Mouse (Mus musculus) cerebral cortex, adult 2 months (tissue): ENCODE data around the gene Nr1h4.

Experiments used
- WGBS: fragments of 180-500 bp; shearing (Covaris S2); methylation state at CpG from one replicate; pipeline ENCODE4 v1.1.7; 2018; 5-methylcytosine and 5-hydroxymethylcytosine counted together

Nr1h4 gene

GRCm38 (mm10) chr10:89532929-89533727, at the start of gene Nr1h4:
Nr1h4 (minus strand) TSS chr10:89533585.
- 56% methylated on average over 17 of the region's 17 CpGs for WGBS

- WGBS: 93% methylated on average over 4 of the region's 4 CpGs
Measured at GRCm38 (mm10) chr10:89578801-89579200, 45.4 kb upstream of the Nr1h4 start.

- WGBS: 94% methylated on average over 3 of the region's 3 CpGs
Measured at GRCm38 (mm10) chr10:89577666-89578065, 44.3 kb upstream of the Nr1h4 start.

GRCm38 (mm10) chr10:89573421-89573820, 40.0 kb upstream of the Nr1h4 start:
- 71% methylated on average over 3 of the region's 3 CpGs for WGBS

GRCm38 (mm10) chr10:89572946-89573345, 39.6 kb upstream of the Nr1h4 start:
- 93% methylated on average over 6 of the region's 6 CpGs for WGBS

DNA sequence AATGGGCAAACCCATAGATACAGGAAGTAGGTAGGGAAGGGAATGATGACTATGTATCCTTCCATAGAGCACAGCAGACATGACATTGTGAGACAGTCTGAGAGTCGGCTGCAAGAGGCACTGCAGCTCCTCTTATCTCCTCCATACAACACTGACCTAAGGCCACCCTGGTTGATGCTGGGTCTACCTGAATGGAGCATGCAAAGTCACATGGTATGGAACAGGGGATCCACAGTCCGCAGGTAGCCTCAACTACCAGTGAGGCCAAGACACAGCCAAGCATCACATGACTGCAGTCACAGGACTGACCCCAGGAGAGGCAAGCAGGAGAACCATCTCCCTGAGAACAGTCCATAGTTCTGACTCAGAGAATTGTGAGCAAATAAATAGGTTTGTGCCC, 34.0 kb upstream of the Nr1h4 start:
- WGBS: 89% methylated on average over 2 of the region's 2 CpGs

DNA sequence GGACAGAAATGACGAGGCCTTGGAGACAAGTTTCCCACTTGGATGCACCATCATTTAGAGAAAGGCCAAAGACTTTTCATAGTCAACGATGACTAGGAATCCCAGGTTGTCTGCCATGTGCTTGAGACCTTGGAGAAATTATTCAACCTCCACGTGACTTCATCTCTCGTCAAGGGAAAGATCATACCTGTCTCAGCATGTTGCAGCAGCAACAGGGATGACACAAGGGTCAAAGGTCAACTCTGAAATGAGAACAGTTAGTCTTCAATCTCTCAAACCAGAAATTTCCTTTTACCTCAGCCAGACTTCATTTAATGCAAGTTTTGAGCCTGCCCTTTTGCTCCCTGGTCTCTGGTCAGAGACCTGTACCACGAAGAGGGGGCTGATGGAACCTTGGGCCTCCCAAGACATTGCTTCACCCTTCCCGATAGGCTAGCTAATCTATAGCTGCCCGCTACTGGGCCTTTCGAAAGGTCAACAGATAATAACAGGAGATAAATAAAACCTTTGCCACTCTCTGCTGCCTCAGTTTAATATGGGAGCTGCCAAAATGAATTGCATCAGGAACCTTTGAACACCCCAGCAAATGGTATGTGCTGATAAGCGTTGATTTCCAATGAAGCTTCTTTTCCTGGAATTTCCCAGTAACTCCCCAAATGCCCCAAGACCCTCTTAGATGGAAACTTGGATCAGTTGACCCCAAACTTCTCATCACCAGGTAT, 32.1 kb upstream of the Nr1h4 start:
- WGBS: 95% methylated on average over 9 of the region's 9 CpGs

DNA sequence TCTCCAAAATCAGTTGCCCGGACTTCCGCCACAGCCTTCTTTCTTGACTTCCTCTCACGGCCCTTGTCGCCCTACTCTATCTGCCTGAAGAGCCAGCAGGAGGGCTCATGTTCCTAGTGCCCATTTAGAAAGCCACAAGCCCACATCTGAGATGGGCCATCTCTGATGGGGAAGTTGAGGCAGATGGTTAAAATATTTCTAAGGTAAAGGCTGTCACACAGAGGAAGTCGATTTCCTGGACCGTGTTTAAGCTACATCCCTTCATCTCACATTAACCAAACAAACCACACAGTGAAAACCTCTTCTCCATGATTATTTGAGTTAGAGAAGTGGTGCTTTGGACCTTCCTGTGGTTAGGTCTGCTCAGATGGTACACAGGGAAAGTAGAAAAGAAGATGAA, 28.7 kb upstream of the Nr1h4 start:
- 88% methylated on average over 6 of the region's 6 CpGs for WGBS

DNA sequence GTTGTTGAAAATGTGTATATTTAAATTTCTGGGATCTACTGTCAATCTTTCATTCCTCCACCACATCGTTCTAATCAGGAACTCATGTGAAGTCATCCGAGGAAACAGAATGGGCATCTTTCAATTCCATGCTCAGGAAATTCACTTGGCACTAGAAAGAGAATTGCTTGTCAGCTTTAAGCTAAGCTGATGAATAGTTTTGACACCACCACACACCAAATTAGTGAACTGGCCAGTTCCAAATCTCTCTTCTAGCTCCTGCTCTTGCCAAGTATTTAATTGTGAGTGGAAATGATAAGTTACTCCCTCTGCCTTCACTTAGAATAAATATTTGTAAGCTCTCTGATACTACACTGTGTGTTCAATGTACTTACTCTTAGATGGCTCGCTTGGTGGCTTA, 26.0 kb upstream of the Nr1h4 start:
- 51% methylated on average over 3 of the region's 3 CpGs for WGBS

GRCm38 (mm10) chr10:89554885-89555284, 21.5 kb upstream of the Nr1h4 start:
- WGBS: 89% methylated on average over 13 of the region's 13 CpGs

- WGBS: 68% methylated on average over 7 of the region's 7 CpGs
Measured at GRCm38 (mm10) chr10:89553855-89554254, 20.5 kb upstream of the Nr1h4 start.

GRCm38 (mm10) chr10:89553015-89553414, 19.6 kb upstream of the Nr1h4 start:
- WGBS: 79% methylated on average over 5 of the region's 5 CpGs

GRCm38 (mm10) chr10:89551657-89552056, 18.3 kb upstream of the Nr1h4 start:
- 32% methylated on average over 4 of the region's 4 CpGs for WGBS

DNA sequence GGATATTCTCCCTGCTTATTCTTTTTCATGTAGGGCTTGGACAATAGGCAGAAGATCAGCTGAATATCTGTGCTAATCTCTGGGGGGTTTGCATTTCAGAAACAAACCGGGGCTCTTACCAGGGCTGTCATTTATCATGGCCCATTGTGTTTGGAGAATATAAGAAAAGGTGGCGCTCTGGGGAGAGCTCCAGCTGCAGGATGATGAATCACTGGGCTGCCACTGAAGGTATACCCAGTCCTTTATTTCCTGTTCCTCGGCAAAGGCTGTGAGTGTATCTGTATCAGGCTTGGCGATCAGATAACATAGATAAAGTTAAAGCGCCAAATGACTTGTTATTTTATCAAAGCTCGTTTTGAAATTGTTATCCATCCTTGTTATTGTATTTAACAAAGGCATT, 14.6 kb upstream of the Nr1h4 start:
- 64% methylated on average over 6 of the region's 6 CpGs for WGBS

- 67% methylated on average over 2 of the region's 2 CpGs for WGBS
Measured at GRCm38 (mm10) chr10:89546989-89547388, 13.6 kb upstream of the Nr1h4 start.

DNA sequence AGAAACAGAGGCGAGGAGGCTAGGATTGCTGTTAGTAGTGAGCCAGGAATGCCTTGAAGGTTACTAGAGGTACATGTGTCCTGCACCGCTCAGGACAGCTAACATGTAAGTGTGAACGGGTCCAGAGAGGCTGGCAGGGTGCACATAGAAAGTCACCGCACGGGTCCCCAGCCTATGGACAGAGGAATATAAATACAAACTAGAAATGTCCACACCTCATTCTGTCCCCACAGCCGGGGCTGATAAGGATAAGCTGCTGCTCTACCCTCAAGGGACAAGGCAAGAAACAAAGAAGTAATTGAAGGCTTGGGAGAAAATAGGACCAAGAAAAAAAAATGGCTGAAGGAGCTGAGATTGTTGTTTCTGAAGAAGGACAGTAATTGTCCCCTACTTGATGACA, 10.5 kb upstream of the Nr1h4 start:
- 80% methylated on average over 6 of the region's 6 CpGs for WGBS

- WGBS: 88% methylated on average over 3 of the region's 3 CpGs
Measured at GRCm38 (mm10) chr10:89542321-89542720, 8.9 kb upstream of the Nr1h4 start.

DNA sequence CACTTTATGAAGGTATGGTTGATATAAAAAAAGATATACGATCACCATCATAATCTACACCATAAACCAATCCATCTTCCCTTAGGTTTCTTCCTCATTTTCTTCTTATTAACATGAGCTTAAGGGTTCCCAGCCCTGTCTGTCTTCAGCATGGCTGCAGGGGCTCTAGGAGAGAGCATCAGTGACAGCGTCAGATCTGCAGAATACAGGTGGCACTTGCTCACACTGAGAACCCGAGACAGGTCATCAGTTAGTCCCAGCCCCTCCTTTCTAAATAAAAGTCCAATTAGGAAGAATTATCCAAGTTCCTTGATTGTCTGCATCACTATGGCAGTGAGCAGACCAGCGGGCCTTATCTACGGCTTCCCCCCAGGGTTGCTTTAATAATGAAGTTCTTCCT, 934 bp downstream of the Nr1h4 start:
- WGBS: 90% methylated on average over 5 of the region's 5 CpGs

GRCm38 (mm10) chr10:89531976-89532375, 1.4 kb downstream of the Nr1h4 start:
- 59% methylated on average over 2 of the region's 2 CpGs for WGBS

- 56% methylated on average over 5 of the region's 5 CpGs for WGBS
Measured at GRCm38 (mm10) chr10:89531194-89531634, 2.2 kb downstream of the Nr1h4 start.

- 80% methylated on average over 5 of the region's 5 CpGs for WGBS
Measured at GRCm38 (mm10) chr10:89527054-89527453, 6.3 kb downstream of the Nr1h4 start.

DNA sequence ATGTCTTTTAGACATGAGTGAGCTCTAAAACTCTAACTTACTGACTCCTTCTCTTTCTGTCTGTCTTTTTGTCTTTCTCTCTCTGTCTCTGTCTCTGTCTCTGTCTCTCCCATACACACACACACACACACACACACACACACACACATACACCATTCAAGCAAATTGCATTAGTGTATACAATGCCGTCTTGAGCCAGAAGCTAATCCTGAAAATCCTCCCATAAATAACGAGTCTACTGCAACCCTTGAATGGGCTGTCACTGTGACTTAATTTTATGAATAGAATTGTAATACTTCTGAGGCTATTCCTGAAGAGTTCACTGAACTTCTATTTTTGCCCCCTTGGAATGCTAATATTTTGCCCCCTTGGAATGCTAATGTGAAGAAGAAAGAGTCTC, 7.6 kb downstream of the Nr1h4 start:
- 66% methylated on average over 2 of the region's 2 CpGs for WGBS

DNA sequence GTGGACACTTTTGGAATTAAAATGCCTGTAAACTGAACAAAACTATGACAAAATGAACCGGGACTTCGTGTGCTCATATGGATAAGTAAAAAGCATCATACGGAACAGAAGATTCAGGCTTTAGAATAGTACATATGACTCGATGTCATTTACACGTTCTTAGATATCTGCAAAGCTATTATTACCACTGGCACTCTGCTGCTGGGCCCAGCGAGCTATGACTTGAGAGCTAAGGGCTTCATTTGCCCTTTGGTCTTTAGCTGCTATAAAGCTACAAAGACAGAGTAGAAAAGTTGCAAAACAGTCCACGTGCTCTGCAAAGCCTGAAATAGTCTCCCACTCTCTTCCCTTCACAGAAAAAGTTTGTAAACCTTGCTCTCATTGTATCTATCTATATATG, 10.9 kb downstream of the Nr1h4 start:
- WGBS: 82% methylated on average over 7 of the region's 7 CpGs
